Mouse (Mus musculus) right cerebral cortex, postnatal 36 days (tissue): ENCODE data around the gene Tmem63a.
"Not testable (repeated sequence)": the region's sequence is repeated elsewhere in the genome, so short reads cannot be mapped to it uniquely, and the experiment has no call there.

Experiments used
- DNase-seq, 2 experiments: peaks; one replicate each; pipeline ENCODE4 v3.0.0; 2022; ENCODE audit warnings: low spot score in 2 of 2, mixed read lengths in 1 of 2

The Tmem63a gene

GRCm38 (mm10) chr1:180926286-180926685 lies 15.9 kb upstream of the Tmem63a start:
- no peak for DNase-seq

GRCm38 (mm10) chr1:180929599-180929998 lies 12.5 kb upstream of the Tmem63a start:
- no peak for DNase-seq

GRCm38 (mm10) chr1:180931106-180931505 lies 11.0 kb upstream of the Tmem63a start:
- DNase-seq, result no peak

- no peak for DNase-seq
These were observed 8.5 kb upstream of the Tmem63a start for GRCm38 (mm10) chr1:180933659-180934058.

GRCm38 (mm10) chr1:180934467-180935419 lies 7.4 kb upstream of the Tmem63a start, which contains the start of gene Lefty1:
TSS of gene Lefty1 (plus strand) at chr1:180935022.
- DNase-seq, result no peak

- not testable (repeated sequence) for DNase-seq
These were observed 5.3 kb upstream of the Tmem63a start for GRCm38 (mm10) chr1:180936610-180937398.

- not testable (repeated sequence) for DNase-seq
These were observed 4.5 kb upstream of the Tmem63a start for GRCm38 (mm10) chr1:180937631-180938030.

GRCm38 (mm10) chr1:180938781-180939180 lies 3.4 kb upstream of the Tmem63a start:
- not testable (repeated sequence) for DNase-seq

- DNase-seq, result no peak
These were observed 1.2 kb upstream of the Tmem63a start for GRCm38 (mm10) chr1:180940776-180941460.

- no peak for DNase-seq
These were observed 418 bp upstream of the Tmem63a start for GRCm38 (mm10) chr1:180941726-180942125.

- DNase-seq, result no peak
These were observed 994 bp downstream of the Tmem63a start for GRCm38 (mm10) chr1:180943032-180943644.

- DNase-seq, result no peak
These were observed 1.8 kb downstream of the Tmem63a start for GRCm38 (mm10) chr1:180943896-180944295.

- no peak for DNase-seq
These were observed 2.4 kb downstream of the Tmem63a start for GRCm38 (mm10) chr1:180944553-180944952.

- no peak for DNase-seq
These were observed 3.1 kb downstream of the Tmem63a start for GRCm38 (mm10) chr1:180945001-180945980.

- DNase-seq, result no peak
These were observed 4.3 kb downstream of the Tmem63a start for GRCm38 (mm10) chr1:180946448-180946847.

GRCm38 (mm10) chr1:180952085-180952746 lies 10.1 kb downstream of the Tmem63a start:
- no peak for DNase-seq

- DNase-seq, result no peak
These were observed 10.7 kb downstream of the Tmem63a start for GRCm38 (mm10) chr1:180952808-180953207.

GRCm38 (mm10) chr1:180956401-180956800 lies 14.3 kb downstream of the Tmem63a start:
- no peak for DNase-seq

GRCm38 (mm10) chr1:180956973-180957381 lies 14.8 kb downstream of the Tmem63a start:
- no peak for DNase-seq

- no peak for DNase-seq
These were observed 15.8 kb downstream of the Tmem63a start for GRCm38 (mm10) chr1:180957989-180958388.
